Mouse (Mus musculus) bone marrow, adult 2 months (tissue): Measurements from ENCODE around the gene Ip6k3. TPM values are rescaled to one million over a fixed set of nuclear protein-coding genes. Genes with fewer than 3 reads are reported as not detected.

ENCODE experiments used
- H3K27ac ChIP-seq: fragments of 200-500 bp; 2 replicates; pipeline ENCODE4 v1.5.1; 2012; ENCODE audit warnings: low read depth, mild to moderate bottlenecking, control low read depth, inconsistent platforms, low read length; ENCODE audit not compliant: control insufficient read depth, poor library complexity, insufficient read depth
- H3K4me1 ChIP-seq: fragments of 200-500 bp; 2 replicates; pipeline ENCODE4 v1.6.1; 2011; ENCODE audit warnings: low read length; ENCODE audit not compliant: control insufficient read depth, insufficient read depth
- H3K4me3 ChIP-seq: fragments of 200-500 bp; replicated peaks from 2 replicates; pipeline ENCODE3; 2011; ENCODE audit warnings: mild to moderate bottlenecking, low read depth, low read length, control low read depth; ENCODE audit not compliant: control insufficient read depth
- CTCF ChIP-seq: fragments of 200-500 bp; IDR thresholded peaks from 2 replicates; pipeline ENCODE4 v1.5.1; 2011; ENCODE audit warnings: low read length, control low read depth; ENCODE audit not compliant: control insufficient read depth, insufficient read depth
- POLR2A ChIP-seq: fragments of 200-500 bp; IDR thresholded peaks from 2 replicates; pipeline ENCODE4 v1.6.1; 2011; ENCODE audit warnings: low read depth, mild to moderate bottlenecking, control low read depth, low read length, borderline replicate concordance; ENCODE audit not compliant: control insufficient read depth
- WGBS: fragments of 180-500 bp; shearing (Covaris S2); methylation state at CpG from one replicate; pipeline ENCODE4 v1.1.7; 2018; 5-methylcytosine and 5-hydroxymethylcytosine counted together
- polyA plus RNA-seq: library from polyadenylated mRNA; stranded (reverse); fragments of >200 nt; gene quantifications from 2 replicates; pipeline ENCODE4 v1.2.4, GENCODE M21; 2011; ENCODE audit warnings: low replicate concordance; ENCODE audit not compliant: missing spikeins, insufficient read depth, insufficient read length

Gene Ip6k3
- polyA plus RNA-seq, 1 experiment = not detected

- WGBS = 82% methylated on average over 6 of the region's 6 CpGs
- Histone ChIP-seq H3K4me1 (no peaks in the 10 kb centered on the region), H3K4me3 (no peak overlapping the region), H3K27ac (no peak overlapping the region)
- no peak for TF ChIP-seq POLR2A
- no peak for TF ChIP-seq CTCF
These were observed 59.7 kb downstream of the Ip6k3 start for GRCm38 (mm10) chr17:27107936-27108335.

GRCm38 (mm10) chr17:27106745-27107144, 60.9 kb downstream of the Ip6k3 start:
- Histone ChIP-seq H3K4me1 (no peaks in the 10 kb centered on the region), H3K4me3 (no peak overlapping the region), H3K27ac (no peak overlapping the region)
- 83% methylated on average over 9 of the region's 9 CpGs for WGBS
- no peak for TF ChIP-seq POLR2A
- peak; percentile 42 for TF ChIP-seq CTCF

GRCm38 (mm10) chr17:27105698-27106470, 61.7 kb downstream of the Ip6k3 start:
- Histone ChIP-seq H3K4me3 (no peak overlapping the region), H3K27ac (no peak overlapping the region), H3K4me1 (no peaks in the 10 kb centered on the region)
- 59% methylated on average over 11 of the region's 18 CpGs for WGBS
- no peak for TF ChIP-seq CTCF
- no peak for TF ChIP-seq POLR2A

GRCm38 (mm10) chr17:27101675-27102074, 65.9 kb downstream of the Ip6k3 start:
- 89% methylated on average over 5 of the region's 5 CpGs for WGBS
- Histone ChIP-seq H3K4me1 (no peaks in the 10 kb centered on the region), H3K27ac (no peak overlapping the region), H3K4me3 (no peak overlapping the region)
- TF ChIP-seq POLR2A = no peak
- no peak for TF ChIP-seq CTCF

GRCm38 (mm10) chr17:27095690-27096089, 71.9 kb downstream of the Ip6k3 start:
- WGBS = 72% methylated on average over 13 of the region's 13 CpGs
- Histone ChIP-seq H3K27ac (no peak overlapping the region), H3K4me1 (no peaks in the 10 kb centered on the region), H3K4me3 (no peak overlapping the region)
- TF ChIP-seq POLR2A (no peak), CTCF (no peak)

Other genes starting within 250 kb of the Ip6k3 start
- gene Phf1, start 234.7 kb downstream of the Ip6k3 start, polyA plus RNA-seq = 43.0 and 63.9 TPM in 2 replicates
- gene Cuta, start 228.2 kb downstream of the Ip6k3 start, polyA plus RNA-seq = 77.1 and 99.0 TPM in 2 replicates
- gene Syngap1, start 226.5 kb downstream of the Ip6k3 start, polyA plus RNA-seq = 9.5 and 24.1 TPM in 2 replicates
- 6.7 and 10.2 TPM in 2 replicates for gene Zbtb9, start 194.6 kb downstream of the Ip6k3 start, polyA plus RNA-seq
- gene Bak1, start 138.8 kb downstream of the Ip6k3 start, polyA plus RNA-seq = 34.2 and 56.8 TPM in 2 replicates
- gene Itpr3, start 110.5 kb downstream of the Ip6k3 start, polyA plus RNA-seq = 10.8 and 12.5 TPM in 2 replicates
- 53.9 and 105 TPM in 2 replicates for gene Uqcc2, start 33.9 kb downstream of the Ip6k3 start, polyA plus RNA-seq
- 31.2 and 46.3 TPM in 2 replicates for gene Lemd2, start 36.7 kb upstream of the Ip6k3 start, polyA plus RNA-seq